Mouse (Mus musculus): ENCODE data around the gene Ang.

DNA sequence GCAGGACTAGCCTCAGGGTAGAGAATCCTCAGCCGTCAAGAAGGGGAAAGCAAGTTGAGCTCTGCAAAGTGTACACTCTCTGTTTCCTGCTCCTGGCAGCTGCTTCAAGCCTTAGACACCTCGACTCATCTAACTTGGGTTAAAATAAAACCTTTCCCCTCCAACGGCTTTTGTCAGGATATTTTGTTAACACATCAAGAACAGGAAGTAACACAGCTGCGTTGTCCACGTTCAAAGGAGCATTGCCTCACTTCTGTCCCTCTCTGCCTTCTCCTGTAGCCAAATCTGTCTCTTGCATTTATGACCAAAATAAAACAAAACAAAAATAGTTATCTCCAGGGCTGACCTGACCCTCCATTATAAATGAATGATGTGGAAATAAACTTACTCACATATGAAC, 43.1 kb upstream of the Ang start:
- TF ChIP-seq ZC3H11A (IDR thresholded peaks at IDR 0.05; ENCODE audit: borderline replicate concordance, low read depth, low read length) (no peak), ZNF384 (IDR thresholded peaks at IDR 0.05; ENCODE audit: low read depth, low read length) (no peak), MAFK (IDR thresholded peaks at IDR 0.05; ENCODE audit: insufficient read depth, low read depth, low read length) (no peak)

Measured in ES-E14 (cell line).